ENCODE assay signal across 30 mouse cellular contexts in genomic region chr4:4080180-4080579, GRCm38 (mm10). TPM values are rescaled to one million over a fixed set of nuclear protein-coding genes. Genes with fewer than 3 reads are reported as not detected.
"Had no signal": no experiment of that assay in that cellular context is flagged by ENCODE, and none has a peak within 500 bp of the region (broad histone marks: within the 10 kb centered on the region; RNA-seq: fewer than 3 reads in every experiment).

No protein-coding gene starts in this region.

- H3K9ac ChIP-seq: intestine, embryonic 15.5 days; kidney, embryonic 15.5 days; limb, embryonic 13.5 days; liver, embryonic 13.5 days; liver, postnatal 0 days; lung, embryonic 14.5 days; midbrain, embryonic 12.5 days; midbrain, embryonic 15.5 days had no signal

- H3K36me3 ChIP-seq: intestine, embryonic 15.5 days; kidney, embryonic 15.5 days; limb, embryonic 10.5 days; limb, embryonic 13.5 days; liver, embryonic 13.5 days; midbrain, embryonic 12.5 days; midbrain, embryonic 15.5 days had no signal

- ATAC-seq: intestine, embryonic 15.5 days; liver, postnatal 0 days; midbrain, embryonic 15.5 days had no signal

- DNase-seq: kidney, adult 11 months; kidney, adult 8-10 months; kidney, postnatal 10 days; kidney, postnatal 4 days; layer of hippocampus, adult 9-11 months; liver; liver, embryonic 13.5 days; liver, postnatal 0 days; lung, embryonic 14.5 days; lung, postnatal 10 days; right cerebral cortex, adult 18-20 months; right cerebral cortex, postnatal 14 days; right cerebral cortex, postnatal 4 days; thymus, adult 2 months; thymus, postnatal 14 days; thymus, postnatal 4 days had no signal

- H3K9me3 ChIP-seq: intestine, embryonic 15.5 days; kidney, embryonic 15.5 days; limb, embryonic 10.5 days; limb, embryonic 13.5 days; liver, embryonic 13.5 days; midbrain, embryonic 12.5 days; midbrain, embryonic 15.5 days had no signal

- H3K27me3 ChIP-seq: intestine, embryonic 15.5 days; kidney, embryonic 15.5 days; limb, embryonic 13.5 days; liver, embryonic 13.5 days; midbrain, embryonic 12.5 days; midbrain, embryonic 15.5 days had no signal

- H3K4me3 ChIP-seq: intestine, embryonic 15.5 days; kidney, embryonic 15.5 days; limb, embryonic 10.5 days; limb, embryonic 13.5 days; liver, embryonic 13.5 days; midbrain, embryonic 12.5 days; midbrain, embryonic 15.5 days had no signal

- H3K4me1 ChIP-seq: intestine, embryonic 15.5 days; kidney, embryonic 15.5 days; limb, embryonic 10.5 days; limb, embryonic 13.5 days; liver, embryonic 13.5 days; midbrain, embryonic 12.5 days; midbrain, embryonic 15.5 days had no signal

- H3K27ac ChIP-seq: intestine, embryonic 15.5 days; kidney, embryonic 15.5 days; limb, embryonic 10.5 days; limb, embryonic 13.5 days; liver, embryonic 13.5 days; midbrain, embryonic 12.5 days; midbrain, embryonic 15.5 days; stomach, postnatal 0 days had no signal

- H3K4me2 ChIP-seq: intestine, embryonic 15.5 days; kidney, embryonic 15.5 days; limb, embryonic 13.5 days; liver, embryonic 13.5 days; lung, embryonic 14.5 days; midbrain, embryonic 12.5 days; midbrain, embryonic 15.5 days had no signal

RNA-seq across cellular contexts. Expression of gene Sdr16c6, which starts 2.9 kb away (rescaled TPM):
- total RNA-seq: layer of hippocampus, adult 18-20 months; layer of hippocampus, postnatal 25 days; left cerebral cortex, adult 18-20 months; left cerebral cortex, postnatal 25 days had no signal
- polyA plus RNA-seq: limb, embryonic 10.5 days; liver, embryonic 13.5 days; liver, postnatal 0 days; lung, embryonic 14.5 days; midbrain, embryonic 12.5 days; neural tube, embryonic 11.5 days; neural tube, embryonic 14.5 days; stomach, embryonic 14.5 days had no signal
